Mouse (Mus musculus) forelimb bud, embryonic 11.5 days (tissue): ENCODE measurements around the gene Rai14.
A peak's percentile ranks its signal among the peaks of the same experiment; 100 is the strongest.

Source experiments
- DNase-seq: peaks from one replicate; pipeline ENCODE4 v3.0.0-alpha.2; 2012; ENCODE audit warnings: low read depth, low spot score

Gene Rai14

DNA sequence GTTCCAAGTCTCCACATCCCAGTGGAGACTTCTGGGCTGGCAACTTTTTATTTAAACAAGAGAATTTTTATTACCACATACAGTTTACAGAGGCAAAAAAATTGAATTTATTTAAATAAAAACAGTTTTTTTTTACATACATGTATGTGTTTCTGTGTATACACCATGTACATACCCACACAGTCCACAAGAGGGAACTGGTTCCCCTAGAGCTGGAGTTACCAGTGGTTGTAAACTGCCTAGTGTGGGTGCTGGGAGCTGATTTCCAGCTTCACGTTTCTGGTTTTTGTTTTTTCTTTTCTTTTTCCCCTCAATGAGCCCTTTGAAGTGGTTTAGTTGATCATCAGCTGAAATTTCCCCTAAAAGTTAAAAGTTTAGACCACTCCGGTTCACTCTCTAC lies 96.1 kb downstream of the Rai14 start:
- no peak for DNase-seq

DNA sequence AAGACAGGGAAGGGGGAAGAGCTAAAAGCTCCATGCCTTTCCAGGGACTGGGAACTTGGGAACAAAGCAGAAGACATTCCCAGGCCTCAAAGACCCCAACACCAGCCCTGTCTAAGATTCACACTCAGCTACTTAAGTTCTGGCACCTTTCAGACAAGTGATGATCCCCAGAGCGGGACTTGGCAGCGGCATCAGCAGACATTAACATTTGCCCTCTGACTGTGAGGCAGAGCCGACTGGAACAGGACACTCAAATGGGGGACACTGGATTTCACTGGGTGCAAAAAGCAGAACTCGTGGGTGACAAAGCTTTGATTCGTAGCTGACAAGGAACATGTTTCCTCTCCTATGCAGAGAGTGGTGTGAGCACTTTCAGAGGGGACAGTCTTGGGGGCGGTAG lies 98.4 kb downstream of the Rai14 start:
- DNase-seq = no peak

DNA sequence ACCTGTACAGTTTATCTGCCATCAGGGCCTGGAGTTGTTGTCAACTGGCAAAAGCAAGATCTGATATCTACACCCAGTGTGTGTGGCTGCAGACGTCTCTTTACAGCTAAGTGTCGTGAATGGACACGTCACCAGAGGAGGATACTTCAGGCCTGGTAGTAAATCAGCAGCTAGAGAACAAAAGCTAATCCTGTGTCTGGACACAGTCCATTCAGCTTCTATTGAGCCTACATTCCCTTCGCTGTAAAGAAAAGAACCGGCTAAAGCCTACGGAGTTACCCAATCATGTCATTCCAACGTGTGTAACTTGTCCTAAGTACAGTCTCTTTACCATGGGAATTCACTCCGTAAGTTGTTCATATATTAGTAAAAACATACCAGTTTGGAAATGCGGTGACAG lies 103.4 kb downstream of the Rai14 start:
- DNase-seq = no peak

DNA sequence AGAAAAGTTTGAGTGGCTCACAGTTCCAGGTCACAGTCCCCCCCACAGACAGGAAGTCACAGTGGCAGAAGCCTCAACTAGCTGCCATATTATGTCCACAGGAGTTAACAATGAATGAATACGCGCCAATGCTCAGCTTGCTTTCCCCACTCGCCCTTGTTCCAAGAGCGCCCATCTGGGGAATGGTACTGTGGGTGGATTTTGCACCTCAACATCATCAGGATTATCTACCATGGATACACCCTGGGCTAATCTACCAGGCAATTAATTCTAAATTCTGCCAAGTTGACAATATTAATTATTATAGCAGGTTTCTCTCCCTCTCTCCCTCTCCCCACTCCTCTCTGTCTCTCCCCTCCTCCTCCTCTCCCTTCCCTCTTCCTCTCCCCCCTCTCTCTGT lies 105.3 kb downstream of the Rai14 start:
- no peak for DNase-seq

DNA sequence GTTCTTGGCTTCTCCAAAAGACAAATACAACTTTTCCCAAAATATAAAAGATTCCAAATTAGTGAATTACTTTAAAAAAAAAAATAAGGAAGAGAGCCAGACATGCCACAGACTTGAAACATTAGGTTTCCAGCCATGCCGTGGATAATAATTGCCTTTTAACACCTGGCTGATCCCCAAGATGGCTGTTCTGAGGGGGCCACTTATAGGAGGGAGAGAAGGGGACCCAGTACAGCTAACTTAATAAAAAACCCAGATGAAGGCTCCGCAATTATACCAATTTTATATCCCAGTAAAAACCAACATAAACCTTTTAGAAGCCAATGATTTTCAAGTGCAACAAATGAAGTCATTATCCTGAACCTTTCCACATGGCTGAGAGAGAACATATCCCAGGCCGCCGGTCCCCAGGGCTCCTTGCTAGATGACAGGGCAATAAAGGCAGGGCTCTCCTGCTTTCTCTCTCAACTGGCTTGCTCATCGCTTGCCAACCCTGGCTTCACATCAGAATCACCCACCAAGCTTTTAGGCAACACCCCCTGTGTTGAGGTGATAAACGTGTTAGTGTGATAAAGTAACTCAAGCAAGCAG lies 105.8 kb downstream of the Rai14 start:
- DNase-seq = peak; percentile 48

DNA sequence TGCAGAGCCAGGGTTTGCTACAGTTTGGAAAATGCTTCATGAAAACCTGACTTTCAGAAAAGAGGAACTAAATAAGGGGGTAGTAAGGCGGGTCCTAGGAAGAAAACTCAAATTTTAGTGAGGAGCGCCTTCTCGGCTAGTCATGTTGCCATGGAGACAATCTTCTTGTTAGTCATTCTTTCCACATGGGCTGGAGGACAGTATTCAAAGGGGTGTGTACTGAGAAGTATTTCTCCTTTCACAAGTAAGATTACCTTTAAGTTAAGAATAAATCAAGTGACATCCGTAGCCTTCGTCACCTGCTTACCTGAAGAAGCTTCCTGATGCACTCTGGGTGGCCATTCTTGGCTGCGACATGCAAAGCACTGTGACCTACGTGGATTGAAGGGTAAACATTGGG lies 115.0 kb downstream of the Rai14 start:
- no peak for DNase-seq

DNA sequence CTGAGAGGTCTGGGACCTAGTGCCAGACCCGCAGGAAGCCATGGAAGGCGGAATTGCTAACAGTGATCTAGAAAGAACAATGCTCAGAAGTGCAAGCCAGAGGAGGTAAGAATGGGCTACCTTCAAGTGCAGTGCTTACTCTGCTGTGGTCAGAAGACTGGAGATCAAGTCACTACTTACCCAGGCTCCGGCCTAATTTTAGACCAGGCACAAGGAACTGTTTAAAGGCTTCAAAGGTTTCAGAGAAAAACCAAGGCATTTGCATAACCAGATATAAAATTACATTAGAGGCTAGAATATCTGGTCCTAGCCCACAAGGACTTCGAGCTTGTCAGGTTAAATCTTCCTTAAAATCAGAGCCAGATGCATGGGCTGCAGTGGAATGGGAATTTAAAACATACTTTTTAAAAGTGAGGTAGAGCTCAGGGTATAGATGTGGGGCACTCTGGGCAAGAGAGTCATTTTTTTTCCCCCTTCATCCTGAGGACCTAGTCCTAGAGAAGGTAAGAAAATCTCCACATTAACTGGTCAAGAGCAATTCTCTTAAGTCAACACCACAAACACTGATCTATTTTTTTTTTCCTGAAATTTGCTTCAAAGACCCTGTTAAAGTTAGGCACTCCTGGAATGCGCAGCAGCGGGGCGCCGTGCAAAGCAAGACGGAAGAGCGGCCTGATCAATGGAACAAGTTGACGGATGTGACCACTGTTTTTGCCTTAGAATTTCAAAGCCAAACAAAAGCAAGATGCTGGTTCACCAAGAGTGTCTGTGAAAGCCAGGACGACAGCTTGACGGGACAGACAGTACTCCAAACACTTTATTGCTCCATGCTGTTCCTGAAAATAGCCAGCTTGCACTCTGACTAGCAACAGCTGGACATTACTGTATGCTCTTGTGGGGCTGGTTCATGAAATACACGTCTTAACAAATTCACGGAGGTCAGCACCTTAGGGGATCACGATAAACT lies 115.9 kb downstream of the Rai14 start:
- peak; percentile 70 for DNase-seq

DNA sequence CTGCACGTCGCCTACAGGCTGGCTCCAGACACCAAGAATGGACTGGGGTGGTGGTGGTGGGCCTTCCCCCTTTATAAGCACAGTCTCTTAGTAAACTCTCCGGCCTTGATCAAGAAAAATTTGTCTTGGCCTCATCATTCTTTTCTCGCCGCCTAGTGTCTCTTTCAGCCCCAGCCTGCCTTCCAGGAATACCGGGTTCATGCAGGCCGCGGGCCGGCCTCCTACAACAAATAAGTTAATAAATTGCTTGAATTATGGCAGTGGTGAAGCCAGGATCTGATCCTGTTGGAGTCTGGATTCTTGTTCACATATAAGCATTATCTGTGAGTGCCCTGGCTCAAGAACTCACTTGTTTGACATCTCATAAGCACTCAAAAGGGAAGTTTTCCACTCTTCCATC lies 117.6 kb downstream of the Rai14 start:
- no peak for DNase-seq

DNA sequence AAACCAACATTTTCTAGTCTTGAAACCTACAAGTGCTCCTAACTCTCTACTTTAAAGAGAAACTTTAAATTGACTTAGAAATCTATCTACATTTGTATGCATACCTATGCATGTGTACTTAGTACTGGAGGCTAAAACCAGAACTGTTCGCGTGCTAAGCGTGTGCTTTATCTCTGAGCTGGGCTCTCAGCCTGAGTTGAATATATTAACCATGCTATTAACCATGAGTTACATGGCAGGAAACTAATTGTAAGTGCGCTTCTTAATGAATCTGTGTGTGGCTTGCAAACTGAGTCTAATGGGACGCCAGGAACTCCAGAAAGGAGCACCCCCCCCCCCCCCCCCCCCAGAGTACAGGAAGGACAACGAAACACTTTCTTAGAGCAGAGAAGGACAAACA lies 119.0 kb downstream of the Rai14 start:
- DNase-seq = no peak

DNA sequence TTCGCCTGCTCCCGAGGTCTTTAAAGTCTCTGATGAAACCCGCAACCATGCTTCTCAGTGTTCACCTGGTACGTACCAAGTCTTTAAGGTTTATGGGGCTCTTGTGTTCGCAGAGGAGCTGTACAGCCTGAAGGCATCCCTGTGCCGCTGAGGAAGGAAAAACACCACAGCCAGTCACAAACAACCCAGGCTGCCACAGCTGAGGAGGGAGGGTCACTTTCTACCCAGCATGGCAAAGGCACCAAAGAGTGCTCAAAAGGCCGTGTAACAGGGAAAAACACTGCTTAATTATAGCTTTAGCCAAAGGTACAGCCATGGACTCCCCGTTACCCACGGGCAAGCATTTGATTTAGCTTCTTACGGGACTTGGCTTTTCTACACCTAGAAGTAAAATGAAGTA lies 119.5 kb downstream of the Rai14 start:
- DNase-seq = peak; percentile 45

DNA sequence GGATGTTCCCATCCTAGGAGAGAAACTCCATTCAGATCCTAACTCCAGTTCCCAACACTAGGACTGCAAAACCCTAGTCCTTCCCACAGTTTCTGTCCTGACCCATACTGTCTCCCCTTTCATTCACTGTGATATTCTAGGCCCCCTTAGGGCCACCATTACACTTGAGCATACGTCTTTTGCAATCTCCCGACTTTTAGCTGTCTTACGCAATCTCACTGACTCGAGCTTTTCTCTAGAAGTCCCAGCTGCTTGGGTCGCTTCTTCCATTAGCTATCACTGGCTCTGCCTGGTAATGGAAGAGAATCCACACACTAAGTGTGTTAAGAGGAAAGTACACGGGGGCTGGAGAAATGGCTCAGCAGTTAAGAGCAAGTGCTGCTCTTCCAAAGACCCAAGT lies 121.3 kb downstream of the Rai14 start:
- no peak for DNase-seq

DNA sequence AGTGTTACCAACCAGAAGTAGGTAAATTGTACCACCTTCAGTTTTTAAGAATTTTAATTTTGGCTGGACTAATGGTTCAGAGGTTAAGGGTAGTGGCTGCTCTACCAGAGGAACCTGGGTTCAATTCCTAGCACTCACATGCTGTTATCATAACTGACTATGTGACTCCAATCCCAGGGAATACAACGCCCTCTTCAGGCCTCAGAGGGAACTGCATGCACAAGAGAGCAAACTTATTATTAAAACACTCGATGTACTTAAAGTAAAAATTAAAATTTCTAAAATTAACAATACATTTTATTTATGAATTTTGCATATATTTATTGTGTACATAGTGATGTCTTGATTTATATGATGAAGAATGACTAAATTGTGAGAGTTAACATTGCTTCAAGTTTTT lies 127.9 kb downstream of the Rai14 start:
- DNase-seq = no peak

DNA sequence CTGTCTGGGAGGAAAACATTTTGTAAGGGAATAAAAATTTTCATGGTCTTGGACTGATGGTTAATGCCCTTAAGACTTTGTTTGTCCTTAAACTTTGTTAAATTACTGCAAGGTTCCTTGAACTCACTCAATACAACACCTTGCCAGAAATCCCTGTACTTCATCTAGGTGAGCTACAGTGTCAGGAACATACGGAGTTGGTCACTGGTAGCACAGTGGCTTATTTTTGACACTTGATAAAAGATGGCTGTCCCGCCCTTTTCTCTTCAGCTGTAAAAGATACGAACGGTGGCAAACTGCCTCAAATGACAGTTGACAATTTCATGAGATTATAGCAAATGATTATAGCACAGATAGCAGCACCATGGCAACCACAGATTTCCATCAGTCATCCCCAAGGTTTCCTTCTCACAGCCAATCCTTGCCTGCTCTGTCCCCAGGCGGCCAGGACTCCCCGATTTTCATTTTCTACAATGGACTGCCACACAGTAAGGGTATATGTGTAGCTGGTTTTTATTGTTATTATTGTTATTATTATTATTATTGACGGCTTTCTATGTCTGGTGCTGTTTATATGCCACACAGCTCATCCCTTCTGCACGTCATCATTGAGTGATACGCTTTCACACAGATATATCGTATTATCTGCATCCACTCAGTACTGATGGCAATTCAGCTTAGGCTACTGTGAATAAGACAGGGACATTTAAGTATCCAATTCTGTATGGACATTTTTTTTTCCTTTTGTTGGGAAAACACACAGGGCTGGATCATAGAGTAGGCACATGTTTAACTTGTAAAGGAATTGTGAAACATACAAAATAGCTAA lies 129.9 kb downstream of the Rai14 start:
- DNase-seq = no peak

DNA sequence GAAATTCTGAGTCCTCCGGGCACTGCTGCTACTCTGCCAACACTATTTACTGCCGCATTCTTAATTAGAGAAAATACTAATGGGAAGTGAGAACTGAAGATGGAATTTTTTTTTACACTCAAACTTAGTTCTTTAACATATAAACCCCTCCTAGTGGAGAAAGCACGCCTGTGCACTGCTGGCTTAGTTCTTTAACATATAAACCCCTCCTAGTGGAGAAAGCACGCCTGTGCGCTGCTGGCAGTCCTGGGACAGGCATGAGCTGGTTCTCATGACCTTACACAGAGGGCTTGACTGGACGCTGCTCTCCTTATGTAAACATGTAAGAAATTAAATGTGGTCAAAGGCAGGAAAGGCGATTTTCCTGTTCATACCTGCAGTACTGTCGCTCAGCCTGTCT lies 131.0 kb downstream of the Rai14 start:
- DNase-seq = peak; percentile 67

DNA sequence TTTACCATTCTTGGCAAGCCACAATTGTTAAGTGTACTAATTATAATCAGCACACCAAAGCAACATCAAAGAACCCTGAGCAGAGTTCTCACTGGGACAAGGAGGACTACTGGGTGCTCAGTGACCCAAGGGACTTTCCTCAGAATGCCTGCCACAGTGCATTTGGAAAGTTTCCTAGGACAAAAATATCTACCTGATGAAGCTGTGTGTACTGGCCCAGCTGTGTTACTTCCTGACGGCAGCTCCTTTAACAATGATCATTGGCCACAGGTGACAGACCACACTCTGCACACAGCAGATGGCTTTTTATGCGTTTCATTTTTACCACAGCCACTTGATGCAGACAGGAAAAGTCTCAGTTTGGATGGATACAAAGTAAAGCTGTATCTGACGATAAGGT lies 135.3 kb downstream of the Rai14 start:
- DNase-seq = no peak

DNA sequence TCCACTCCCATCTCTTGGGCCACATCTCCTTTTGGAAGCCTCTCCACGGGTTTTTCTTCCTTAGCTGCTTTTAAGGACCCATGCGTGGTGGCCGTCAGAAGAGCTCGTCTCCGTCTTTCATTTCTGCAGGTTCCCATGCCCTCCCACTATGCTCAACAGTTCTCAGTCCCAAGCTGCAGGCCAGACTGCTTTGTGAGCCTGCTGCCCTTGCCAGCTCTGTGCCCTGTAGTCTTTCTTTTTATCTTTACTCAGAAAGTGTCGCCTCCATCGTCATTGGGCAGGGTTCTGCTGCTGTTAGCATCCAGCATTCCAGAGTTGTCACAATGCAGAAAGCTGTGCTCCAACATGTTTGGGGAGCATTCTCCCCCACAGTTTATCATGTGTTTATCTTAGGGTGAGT lies 147.9 kb downstream of the Rai14 start:
- no peak for DNase-seq

DNA sequence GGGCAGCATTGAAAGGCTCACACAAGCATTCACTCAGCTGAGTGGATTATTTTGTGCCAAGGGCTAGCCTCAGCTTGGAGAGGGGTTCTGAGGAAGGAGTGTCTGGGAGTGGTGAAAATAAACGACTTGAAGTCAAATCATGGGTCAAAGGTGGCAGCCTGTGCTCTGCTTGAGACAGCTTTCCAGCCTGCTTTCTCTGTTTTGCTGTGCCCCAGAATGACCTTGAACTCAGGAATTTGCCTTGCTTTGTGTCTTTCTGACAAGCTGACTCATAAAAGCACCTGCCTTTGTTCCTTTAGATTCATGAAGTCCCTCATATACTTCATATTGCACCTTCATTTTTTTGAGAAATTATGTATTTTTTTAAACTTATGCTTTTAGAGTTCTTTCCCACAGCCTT lies 150.2 kb downstream of the Rai14 start:
- no peak for DNase-seq

DNA sequence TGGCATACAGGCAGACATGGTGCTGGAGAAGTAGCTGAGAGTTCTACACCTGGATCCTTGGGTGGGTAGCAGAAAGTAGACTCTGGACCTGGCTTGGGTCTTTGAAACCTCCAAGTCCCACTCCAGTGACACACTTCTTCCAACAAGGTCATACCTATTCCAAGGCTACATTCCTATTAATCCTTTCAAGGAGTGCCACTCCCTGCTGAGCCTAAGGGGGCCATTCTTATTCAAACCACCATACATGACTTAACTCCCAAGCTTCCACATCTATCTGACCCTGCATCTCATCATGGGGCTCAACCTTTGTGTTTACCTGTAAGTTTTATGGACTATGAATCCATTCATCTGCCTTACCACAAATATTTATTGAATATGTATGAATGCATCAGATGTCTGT lies 152.1 kb downstream of the Rai14 start:
- DNase-seq = no peak

DNA sequence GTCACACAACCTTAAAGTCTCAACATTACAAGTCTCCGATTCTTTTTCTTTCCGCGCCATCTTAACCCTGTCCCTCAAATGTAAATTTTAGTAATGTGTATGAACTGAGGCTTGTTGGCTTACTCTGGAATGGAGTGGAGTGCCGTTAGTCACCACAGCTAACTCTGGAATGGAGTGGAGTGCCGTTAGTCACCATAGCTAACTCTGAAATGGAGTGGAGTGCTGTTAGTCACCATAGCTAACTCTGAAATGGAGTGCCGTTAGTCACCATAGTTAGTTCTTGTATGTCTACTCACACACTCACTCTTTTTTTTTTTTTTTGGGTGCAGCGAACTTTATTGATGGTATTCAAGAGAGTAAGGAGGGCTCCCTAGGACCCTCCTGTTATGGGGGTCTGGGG lies 154.4 kb downstream of the Rai14 start:
- DNase-seq = no peak

DNA sequence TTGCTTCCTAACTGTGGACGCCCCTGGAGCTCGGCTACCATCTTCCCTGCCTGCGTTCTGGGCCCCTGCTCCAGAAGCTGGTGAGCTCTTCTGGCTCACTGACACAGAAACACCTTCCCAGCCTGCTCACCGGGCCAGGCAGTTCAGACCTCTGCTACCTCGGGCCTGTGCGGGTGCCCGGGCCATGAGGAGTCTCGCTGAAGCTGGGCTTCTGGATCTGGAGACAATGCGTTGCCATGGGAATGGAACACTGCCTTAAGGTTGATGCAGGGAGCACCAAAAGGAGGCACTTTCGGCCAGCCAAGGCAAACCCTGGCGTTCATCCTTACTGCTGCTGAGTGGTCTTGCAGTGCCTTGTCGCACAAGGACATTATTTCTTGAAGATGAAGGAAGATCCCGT lies 156.0 kb downstream of the Rai14 start, which contains the start of gene Ttc23l:
TSS of gene Ttc23l (minus strand) at position 204 of the 400 bp plus-strand sequence.
- no peak for DNase-seq

DNA sequence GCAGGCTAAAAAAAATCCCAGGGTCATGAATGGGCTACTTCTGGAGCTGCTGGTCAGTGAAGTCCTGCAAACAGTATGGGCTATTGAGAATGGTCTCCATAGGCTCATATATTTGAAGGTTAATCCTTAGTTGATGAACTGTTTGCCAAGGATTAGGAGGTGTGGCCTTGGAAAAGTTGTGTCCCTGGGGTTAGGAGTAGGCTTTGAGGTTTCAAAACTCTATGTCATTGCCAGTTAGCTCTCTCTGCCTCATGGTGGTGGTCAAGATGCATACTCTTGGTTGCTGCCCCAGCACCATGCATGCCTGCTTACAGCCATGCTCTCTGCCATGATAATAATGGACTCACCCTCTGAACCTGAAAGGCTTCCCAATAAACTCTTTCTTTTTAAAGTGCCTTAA lies 160.1 kb downstream of the Rai14 start:
- DNase-seq = no peak
